Mouse (Mus musculus): ENCODE measurements at regions not wholly inside any gene's neighbourhood (a gene's known extent, or its start where the extent isn't known, plus 50 kb on each side); places are given as distances from the start of the nearest gene placed in this dataset.

DNA sequence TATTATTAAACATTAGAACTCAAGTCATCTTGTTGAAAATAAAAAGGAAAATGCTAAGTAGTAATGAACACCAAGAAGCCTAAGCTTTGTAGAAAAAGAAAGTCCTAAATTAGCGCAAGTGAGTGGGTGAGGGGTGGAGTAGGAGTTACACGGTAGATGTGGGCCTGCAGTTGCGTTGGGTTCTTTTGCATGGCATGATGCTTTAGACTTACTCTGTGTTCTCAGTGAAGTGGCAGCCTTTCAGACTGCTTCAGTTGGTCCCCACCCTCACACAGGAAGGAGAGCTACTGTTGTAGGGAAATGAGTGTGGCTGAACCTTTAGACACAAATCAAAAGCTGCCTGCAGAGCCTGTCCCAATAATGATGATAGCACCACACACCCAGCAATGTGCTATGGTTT, 336.9 kb downstream of the Nsun3 start:
- TF ChIP-seq CTCF (IDR thresholded peaks at IDR 0.05) (no peak), EP300 (IDR thresholded peaks at IDR 0.05) (no peak)
